Mouse (Mus musculus): ENCODE data around the gene Vmn1r225. TPM values are rescaled to one million over a fixed set of nuclear protein-coding genes. Genes with fewer than 3 reads are reported as not detected.
"Not testable (repeated sequence)": the region's sequence is repeated elsewhere in the genome, so short reads cannot be mapped to it uniquely, and the experiment has no call there.

The Vmn1r225 gene
- not detected for total RNA-seq (2022)

DNA sequence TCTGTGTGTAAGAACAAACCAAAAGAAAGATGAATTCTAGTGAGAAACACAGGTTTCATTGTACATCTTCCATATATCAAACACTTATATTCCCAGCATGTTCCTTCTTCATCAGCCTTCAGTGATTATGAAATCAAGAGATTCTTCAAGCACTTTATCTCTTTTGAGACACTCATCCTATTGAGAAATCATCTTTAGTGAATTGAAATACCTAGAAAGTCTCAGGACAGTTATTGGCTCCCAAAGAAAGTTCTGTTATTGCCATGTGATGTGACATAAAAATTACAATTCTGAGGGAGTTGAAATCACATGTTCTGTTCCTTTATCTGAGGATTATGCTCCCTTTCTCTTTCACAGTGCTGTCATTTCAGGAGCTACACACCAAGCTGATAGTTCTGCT lies at the start of gene Vmn1r225:
Vmn1r225 (plus strand) TSS at position 301 of the 400 bp plus-strand sequence.
- DNase-seq, result no peak

DNA sequence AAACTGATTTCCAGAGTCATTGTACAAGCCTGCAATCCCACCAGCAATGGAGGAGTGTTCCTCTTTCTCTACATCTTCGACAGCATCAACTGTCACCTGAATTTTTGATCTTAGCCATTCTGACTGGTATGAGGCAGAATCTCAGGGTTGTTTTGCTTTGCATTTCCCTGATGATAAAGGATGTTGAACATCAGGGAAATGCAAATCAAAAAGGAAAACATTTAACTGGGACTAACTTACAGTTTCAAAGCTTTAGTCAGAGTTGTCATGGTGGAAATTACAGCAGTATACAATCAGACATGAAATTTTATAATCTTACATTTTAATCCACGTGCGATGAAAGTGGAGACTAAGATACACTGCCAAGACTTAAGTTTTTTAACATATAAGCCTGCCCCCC lies 24.6 kb upstream of the Vmn1r225 start:
- DNase-seq, result no peak

DNA sequence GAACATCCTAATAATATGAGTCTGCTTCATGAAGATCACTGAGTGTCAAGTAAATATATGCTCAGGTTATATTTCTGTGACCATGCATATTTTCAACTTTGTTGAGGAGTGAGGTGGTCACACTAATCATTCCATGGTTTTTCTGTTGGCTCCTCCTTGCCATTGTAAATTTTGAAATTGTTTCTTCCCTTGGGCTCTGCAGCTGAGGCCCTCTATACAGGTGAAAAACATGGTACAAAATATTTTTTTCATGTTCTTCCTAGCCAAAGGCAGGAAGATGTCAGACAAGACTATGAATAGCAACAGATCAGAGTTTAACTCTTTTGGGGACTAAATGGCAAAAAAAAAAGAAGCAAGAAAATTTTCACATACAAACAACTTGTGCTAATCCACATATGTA lies 16.7 kb upstream of the Vmn1r225 start, which contains the start of gene Vmn2r108:
Vmn2r108 (minus strand) TSS at position 101 of the 400 bp plus-strand sequence.
- no peak for DNase-seq

DNA sequence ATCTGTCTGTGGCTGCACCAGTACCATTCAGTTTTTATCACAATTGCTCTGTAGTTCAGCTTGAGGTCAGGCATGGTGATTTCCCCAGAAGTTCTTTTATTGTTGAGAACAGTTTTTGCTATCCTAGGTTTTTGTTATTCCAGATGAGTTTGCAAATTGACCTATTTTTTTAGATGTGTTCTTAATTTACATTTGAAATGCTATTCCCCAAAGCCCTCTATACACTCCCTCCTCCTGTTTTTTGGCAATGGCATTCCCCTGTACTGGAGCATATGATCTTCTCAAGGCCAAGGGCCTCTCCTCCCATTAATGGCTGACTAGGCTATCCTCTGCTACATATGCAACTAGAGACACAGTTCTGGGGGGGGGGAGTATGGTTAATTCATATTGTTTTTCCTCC lies 10.3 kb downstream of the Vmn1r225 start:
- DNase-seq, result not testable (repeated sequence)

Other genes starting within 250 kb of the Vmn1r225 start
- not detected for gene Vmn2r106, start 212.6 kb upstream of the Vmn1r225 start, total RNA-seq (2022)
- gene Vmn2r107, start 152.9 kb upstream of the Vmn1r225 start, total RNA-seq (2022), result not detected
- not detected for gene Vmn1r224, start 84.0 kb upstream of the Vmn1r225 start, total RNA-seq (2022)
- not detected for gene Vmn2r108, start 16.8 kb upstream of the Vmn1r225 start, total RNA-seq (2022)
- gene Vmn2r109, start 66.6 kb downstream of the Vmn1r225 start, total RNA-seq (2022), result not detected
- not detected for gene Vmn2r110, start 98.3 kb downstream of the Vmn1r225 start, total RNA-seq (2022)
- not detected for gene Fpr-rs3, start 126.7 kb downstream of the Vmn1r225 start, total RNA-seq (2022)
- gene Vmn1r226, start 184.7 kb downstream of the Vmn1r225 start, total RNA-seq (2022), result not detected
- gene Vmn1r227, start 231.7 kb downstream of the Vmn1r225 start, total RNA-seq (2022), result not detected